Mouse (Mus musculus): ENCODE results near the gene Spink4. TPM values are rescaled to one million over a fixed set of nuclear protein-coding genes. Genes with fewer than 3 reads are reported as not detected.

Spink4 gene
- polyA plus RNA-seq, 1 experiment from 2014 or later, result not detected

- Histone ChIP-seq H3K9ac (replicated peaks; ENCODE audit: low read depth, low read length) (no peak overlapping the region), H3K27ac (ENCODE audit: low read depth, low read length) (no peak overlapping the region), H3K4me3 (ENCODE audit: low read depth, low read length) (no peak overlapping the region), H3K36me3 (ENCODE audit: control insufficient read depth, insufficient read depth, low read length) (no peaks in the 10 kb centered on the region), H3K27me3 (ENCODE audit: control insufficient read depth, insufficient read depth, low read length) (no peaks in the 10 kb centered on the region), H3K9me3 (ENCODE audit: control insufficient read depth, low read length) (no peaks in the 10 kb centered on the region), H3K4me1 (ENCODE audit: control insufficient read depth, insufficient read depth, low read length) (no peaks in the 10 kb centered on the region), H3K4me2 (ENCODE audit: low read depth, low read length) (no peak overlapping the region)
- ATAC-seq (ENCODE audit: low read depth), result no peak
- 85% methylated on average over 10 of the region's 10 CpGs for WGBS
Observed at GRCm38 (mm10) chr4:40883200-40883599, 36.7 kb upstream of the Spink4 start.

GRCm38 (mm10) chr4:40884282-40885165 lies 35.3 kb upstream of the Spink4 start:
- Histone ChIP-seq H3K4me2 (ENCODE audit: low read depth, low read length) (no peak overlapping the region), H3K4me3 (ENCODE audit: low read depth, low read length) (no peak overlapping the region), H3K36me3 (ENCODE audit: control insufficient read depth, insufficient read depth, low read length) (no peaks in the 10 kb centered on the region), H3K9ac (replicated peaks; ENCODE audit: low read depth, low read length) (no peak overlapping the region), H3K27ac (ENCODE audit: low read depth, low read length) (no peak overlapping the region), H3K4me1 (ENCODE audit: control insufficient read depth, insufficient read depth, low read length) (no peaks in the 10 kb centered on the region), H3K9me3 (ENCODE audit: control insufficient read depth, low read length) (no peaks in the 10 kb centered on the region), H3K27me3 (ENCODE audit: control insufficient read depth, insufficient read depth, low read length) (no peaks in the 10 kb centered on the region)
- no peak for ATAC-seq (ENCODE audit: low read depth)
- 87% methylated on average over 12 of the region's 12 CpGs for WGBS

- H3K9ac ChIP-seq (replicated peaks; ENCODE audit: low read depth, low read length), result no peak overlapping the region
- no peak overlapping the region for H3K4me3 ChIP-seq (ENCODE audit: low read depth, low read length)
Observed at GRCm38 (mm10) chr4:40885166-40885525, 34.7 kb upstream of the Spink4 start.

GRCm38 (mm10) chr4:40885883-40886282 lies 34.0 kb upstream of the Spink4 start:
- no peak for ATAC-seq (ENCODE audit: low read depth)
- H3K4me2 ChIP-seq (ENCODE audit: low read depth, low read length), result no peak overlapping the region
- H3K9ac ChIP-seq (replicated peaks; ENCODE audit: low read depth, low read length), result no peak overlapping the region
- H3K9me3 ChIP-seq (ENCODE audit: control insufficient read depth, low read length), result no peaks in the 10 kb centered on the region
- no peaks in the 10 kb centered on the region for H3K27me3 ChIP-seq (ENCODE audit: control insufficient read depth, insufficient read depth, low read length)
- no peaks in the 10 kb centered on the region for H3K4me1 ChIP-seq (ENCODE audit: control insufficient read depth, insufficient read depth, low read length)
- no peak overlapping the region for H3K27ac ChIP-seq (ENCODE audit: low read depth, low read length)
- no peak overlapping the region for H3K4me3 ChIP-seq (ENCODE audit: low read depth, low read length)
- 80% methylated on average over 4 of the region's 4 CpGs for WGBS
- H3K36me3 ChIP-seq (ENCODE audit: control insufficient read depth, insufficient read depth, low read length), result no peaks in the 10 kb centered on the region

More at GRCm38 (mm10) chr4:40885166-40885525, 34.7 kb upstream of the Spink4 start:
- Histone ChIP-seq H3K27me3 (ENCODE audit: control insufficient read depth, insufficient read depth, low read length) (no peaks in the 10 kb centered on the region), H3K9me3 (ENCODE audit: control insufficient read depth, low read length) (no peaks in the 10 kb centered on the region), H3K27ac (ENCODE audit: low read depth, low read length) (no peak overlapping the region), H3K36me3 (ENCODE audit: control insufficient read depth, insufficient read depth, low read length) (no peaks in the 10 kb centered on the region), H3K4me1 (ENCODE audit: control insufficient read depth, insufficient read depth, low read length) (no peaks in the 10 kb centered on the region), H3K4me2 (ENCODE audit: low read depth, low read length) (no peak overlapping the region)
- 88% methylated on average over 2 of the region's 2 CpGs for WGBS
- no peak for ATAC-seq (ENCODE audit: low read depth)

- Histone ChIP-seq H3K27me3 (ENCODE audit: control insufficient read depth, insufficient read depth, low read length) (no peaks in the 10 kb centered on the region), H3K9me3 (ENCODE audit: control insufficient read depth, low read length) (no peaks in the 10 kb centered on the region), H3K4me2 (ENCODE audit: low read depth, low read length) (no peak overlapping the region), H3K9ac (replicated peaks; ENCODE audit: low read depth, low read length) (no peak overlapping the region), H3K36me3 (ENCODE audit: control insufficient read depth, insufficient read depth, low read length) (no peaks in the 10 kb centered on the region), H3K27ac (ENCODE audit: low read depth, low read length) (no peak overlapping the region), H3K4me3 (ENCODE audit: low read depth, low read length) (no peak overlapping the region), H3K4me1 (ENCODE audit: control insufficient read depth, insufficient read depth, low read length) (no peaks in the 10 kb centered on the region)
- ATAC-seq (ENCODE audit: low read depth), result no peak
- 86% methylated on average over 11 of the region's 11 CpGs for WGBS
Observed at GRCm38 (mm10) chr4:40888839-40889238, 31.0 kb upstream of the Spink4 start.

- Histone ChIP-seq H3K36me3 (ENCODE audit: control insufficient read depth, insufficient read depth, low read length) (no peaks in the 10 kb centered on the region), H3K9ac (replicated peaks; ENCODE audit: low read depth, low read length) (no peak overlapping the region), H3K4me1 (ENCODE audit: control insufficient read depth, insufficient read depth, low read length) (no peaks in the 10 kb centered on the region), H3K27me3 (ENCODE audit: control insufficient read depth, insufficient read depth, low read length) (no peaks in the 10 kb centered on the region), H3K9me3 (ENCODE audit: control insufficient read depth, low read length) (no peaks in the 10 kb centered on the region), H3K27ac (ENCODE audit: low read depth, low read length) (no peak overlapping the region), H3K4me3 (ENCODE audit: low read depth, low read length) (no peak overlapping the region), H3K4me2 (ENCODE audit: low read depth, low read length) (no peak overlapping the region)
- WGBS, result 77% methylated on average over 3 of the region's 3 CpGs
- ATAC-seq (ENCODE audit: low read depth), result no peak
Observed at GRCm38 (mm10) chr4:40889252-40889651, 30.6 kb upstream of the Spink4 start.

- Histone ChIP-seq H3K27ac (ENCODE audit: low read depth, low read length) (no peak overlapping the region), H3K9ac (replicated peaks; ENCODE audit: low read depth, low read length) (no peak overlapping the region), H3K9me3 (ENCODE audit: control insufficient read depth, low read length) (no peaks in the 10 kb centered on the region), H3K4me3 (ENCODE audit: low read depth, low read length) (no peak overlapping the region), H3K4me2 (ENCODE audit: low read depth, low read length) (no peak overlapping the region), H3K4me1 (ENCODE audit: control insufficient read depth, insufficient read depth, low read length) (no peaks in the 10 kb centered on the region), H3K36me3 (ENCODE audit: control insufficient read depth, insufficient read depth, low read length) (no peaks in the 10 kb centered on the region), H3K27me3 (ENCODE audit: control insufficient read depth, insufficient read depth, low read length) (no peaks in the 10 kb centered on the region)
- WGBS, result 87% methylated on average over 4 of the region's 4 CpGs
- no peak for ATAC-seq (ENCODE audit: low read depth)
Observed at GRCm38 (mm10) chr4:40889983-40890382, 29.9 kb upstream of the Spink4 start.

GRCm38 (mm10) chr4:40891206-40891605 lies 28.6 kb upstream of the Spink4 start:
- Histone ChIP-seq H3K27me3 (ENCODE audit: control insufficient read depth, insufficient read depth, low read length) (no peaks in the 10 kb centered on the region), H3K4me1 (ENCODE audit: control insufficient read depth, insufficient read depth, low read length) (no peaks in the 10 kb centered on the region), H3K9me3 (ENCODE audit: control insufficient read depth, low read length) (no peaks in the 10 kb centered on the region), H3K36me3 (ENCODE audit: control insufficient read depth, insufficient read depth, low read length) (no peaks in the 10 kb centered on the region), H3K9ac (replicated peaks; ENCODE audit: low read depth, low read length) (no peak overlapping the region), H3K4me2 (ENCODE audit: low read depth, low read length) (no peak overlapping the region), H3K4me3 (ENCODE audit: low read depth, low read length) (no peak overlapping the region), H3K27ac (ENCODE audit: low read depth, low read length) (no peak overlapping the region)
- ATAC-seq (ENCODE audit: low read depth), result no peak
- WGBS, result 81% methylated on average over 5 of the region's 5 CpGs

- H3K9ac ChIP-seq (replicated peaks; ENCODE audit: low read depth, low read length), result no peak overlapping the region
- no peak overlapping the region for H3K4me2 ChIP-seq (ENCODE audit: low read depth, low read length)
- no peak overlapping the region for H3K27ac ChIP-seq (ENCODE audit: low read depth, low read length)
- no peak overlapping the region for H3K4me3 ChIP-seq (ENCODE audit: low read depth, low read length)
- H3K9me3 ChIP-seq (ENCODE audit: control insufficient read depth, low read length), result no peaks in the 10 kb centered on the region
- H3K36me3 ChIP-seq (ENCODE audit: control insufficient read depth, insufficient read depth, low read length), result no peaks in the 10 kb centered on the region
- H3K4me1 ChIP-seq (ENCODE audit: control insufficient read depth, insufficient read depth, low read length), result no peaks in the 10 kb centered on the region
- 93% methylated on average over 3 of the region's 3 CpGs for WGBS
- ATAC-seq (ENCODE audit: low read depth), result no peak
- no peaks in the 10 kb centered on the region for H3K27me3 ChIP-seq (ENCODE audit: control insufficient read depth, insufficient read depth, low read length)
Observed at GRCm38 (mm10) chr4:40895118-40895517, 24.7 kb upstream of the Spink4 start.

All from neural tube, embryonic 14.5 days (tissue).